In the genomic region with DNA sequence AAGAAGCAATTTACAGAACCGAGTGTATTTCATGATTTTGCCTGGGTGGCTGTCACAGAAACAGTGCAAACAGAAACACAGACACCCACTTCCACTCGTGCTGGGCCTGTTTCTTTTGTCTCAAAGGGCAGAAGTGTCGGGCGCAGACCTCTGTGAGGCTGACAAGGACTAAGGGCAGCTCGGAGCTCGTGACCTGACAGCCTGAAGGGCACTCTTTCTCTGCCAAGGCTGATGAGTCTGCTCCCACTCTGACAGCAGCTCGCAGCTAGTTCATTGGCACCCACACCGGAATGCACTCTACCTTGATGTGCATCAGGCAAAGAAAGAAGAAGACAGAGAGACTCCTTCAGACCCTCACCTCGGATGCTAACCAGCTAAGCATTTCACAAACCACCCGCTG, we compare ENCODE assay signal across 16 mouse cellular contexts. TPM values are rescaled to one million over a fixed set of nuclear protein-coding genes. Genes with fewer than 3 reads are reported as not detected.
DNase-seq lines count a peak whose midpoint lies in the region; ATAC-seq lines count a peak whose summit lies in the region.
"Had no signal": no experiment of that assay in that cellular context is flagged by ENCODE, and none has a peak within 500 bp of the region (broad histone marks: within the 10 kb centered on the region; RNA-seq: fewer than 3 reads in every experiment).

No protein-coding gene starts in this region.

- peaks cover 3% of the 10 kb centered on the region; the same call in 1 of the 2 replicates for H3K36me3 ChIP-seq in liver, embryonic 11.5 days (ENCODE audit: control insufficient read depth, insufficient read depth, low read length)
- peaks cover 50% of the 10 kb centered on the region for H3K36me3 ChIP-seq in hindbrain, embryonic 10.5 days

- no peaks in the 10 kb centered on the region for H3K9me3 ChIP-seq in liver, embryonic 11.5 days (ENCODE audit: control insufficient read depth, low read length)
- H3K9me3 ChIP-seq in hindbrain, embryonic 10.5 days = no peaks in the 10 kb centered on the region
- H3K9me3 ChIP-seq: embryonic facial prominence, embryonic 10.5 days; embryonic facial prominence, embryonic 12.5 days; forebrain, embryonic 13.5 days; forebrain, embryonic 15.5 days had no signal

- 82% methylated on average over 10 of the region's 10 CpGs for WGBS in liver, embryonic 11.5 days
- 87% methylated on average over 10 of the region's 10 CpGs for WGBS in hindbrain, embryonic 10.5 days

- no peak overlapping the region for H3K4me2 ChIP-seq in liver, embryonic 11.5 days
- H3K4me2 ChIP-seq: embryonic facial prominence, embryonic 12.5 days; forebrain, embryonic 13.5 days; forebrain, embryonic 15.5 days had no signal

- peak; percentile 50 for DNase-seq in adrenal gland, adult 8-10 months
- no peak for DNase-seq in adrenal gland, postnatal 25 days
- DNase-seq in adrenal gland, postnatal 14 days = peak; percentile 55
- no peak for DNase-seq in liver, embryonic 11.5 days (ENCODE audit: low spot score)
- no peak for DNase-seq in hindbrain, embryonic 10.5 days (ENCODE audit: low spot score)
- DNase-seq: cerebellum, adult 11-12 months; cerebellum, adult 2 months; cerebellum, adult 9-10 months; cerebellum, postnatal 10 days; cerebellum, postnatal 25 days; forebrain, postnatal 0 days had no signal

- no peak overlapping the region for H3K27ac ChIP-seq in liver, embryonic 11.5 days (ENCODE audit: low read depth, low read length)
- no peak overlapping the region for H3K27ac ChIP-seq in hindbrain, embryonic 10.5 days
- H3K27ac ChIP-seq: embryonic facial prominence, embryonic 10.5 days; embryonic facial prominence, embryonic 12.5 days; forebrain, embryonic 13.5 days; forebrain, embryonic 15.5 days had no signal

- H3K4me3 ChIP-seq in liver, embryonic 11.5 days (ENCODE audit: low read depth, low read length) = no peak overlapping the region
- no peak overlapping the region for H3K4me3 ChIP-seq in hindbrain, embryonic 10.5 days
- H3K4me3 ChIP-seq: embryonic facial prominence, embryonic 10.5 days; embryonic facial prominence, embryonic 12.5 days; forebrain, embryonic 13.5 days; forebrain, embryonic 15.5 days had no signal

- H3K27me3 ChIP-seq in liver, embryonic 11.5 days (replicated peaks; ENCODE audit: control insufficient read depth, insufficient read depth, low read length) = no peaks in the 10 kb centered on the region
- no peaks in the 10 kb centered on the region for H3K27me3 ChIP-seq in hindbrain, embryonic 10.5 days (ENCODE audit: insufficient read depth, poor library complexity, severe bottlenecking)
- H3K27me3 ChIP-seq: embryonic facial prominence, embryonic 12.5 days; forebrain, embryonic 13.5 days; forebrain, embryonic 15.5 days had no signal

- H3K4me1 ChIP-seq in liver, embryonic 11.5 days (replicated peaks; ENCODE audit: control insufficient read depth, insufficient read depth, low read length) = no peaks in the 10 kb centered on the region
- H3K4me1 ChIP-seq in hindbrain, embryonic 10.5 days (replicated peaks) = peaks cover 11% of the 10 kb centered on the region
- H3K4me1 ChIP-seq: embryonic facial prominence, embryonic 12.5 days; forebrain, embryonic 15.5 days had no signal

- H3K9ac ChIP-seq in liver, embryonic 11.5 days (ENCODE audit: low read depth, low read length) = no peak overlapping the region
- H3K9ac ChIP-seq: embryonic facial prominence, embryonic 12.5 days; forebrain, embryonic 13.5 days; forebrain, embryonic 15.5 days; forebrain, postnatal 0 days had no signal

- ATAC-seq in liver, embryonic 11.5 days (replicated peaks; ENCODE audit: low FRiP score) = no peak
- ATAC-seq: forebrain, embryonic 13.5 days; forebrain, embryonic 15.5 days; forebrain, postnatal 0 days had no signal

RNA-seq across cellular contexts. Expression of a gene that starts 15.2 kb away (rescaled TPM):
- total RNA-seq in adrenal gland, adult 8-10 months (2022) = 10 to 100 TPM in 2 of 4 experiments, 1 to 10 TPM in 2; 8.9 to 13.9 (median 10.1) TPM
- 10.4 and 12.8 TPM in 2 replicates for total RNA-seq in adrenal gland, postnatal 25 days (2021)
- total RNA-seq in adrenal gland, postnatal 14 days (2021) = 12.5 and 14.2 TPM in 2 replicates
- 7.3 and 8.3 TPM in 2 replicates for polyA plus RNA-seq in liver, embryonic 11.5 days (2014; fragmentation: Nextera tagmentation; extraction: Ambion mirVana)
- 8.0 and 8.7 TPM in 2 replicates for polyA plus RNA-seq in hindbrain, embryonic 10.5 days (2016; fragmentation: Nextera tagmentation; extraction: Ambion mirVana)

RNA-seq across cellular contexts. Expression of a gene that starts 25.8 kb away (rescaled TPM):
- total RNA-seq in adrenal gland, adult 8-10 months (2022) = 10 to 100 TPM; 14.9 to 22.0 (median 17.9) TPM
- total RNA-seq in adrenal gland, postnatal 25 days (2021) = 20.3 and 21.0 TPM in 2 replicates
- total RNA-seq in adrenal gland, postnatal 14 days (2021) = 15.3 and 19.1 TPM in 2 replicates
- 18.2 and 19.1 TPM in 2 replicates for polyA plus RNA-seq in liver, embryonic 11.5 days (2014; fragmentation: Nextera tagmentation; extraction: Ambion mirVana)
- polyA plus RNA-seq in hindbrain, embryonic 10.5 days (2016; fragmentation: Nextera tagmentation; extraction: Ambion mirVana) = 13.5 and 15.6 TPM in 2 replicates

RNA-seq across cellular contexts. Expression of a gene that starts 50.6 kb away (rescaled TPM):
- under 1 TPM in 2 of 4 experiments, not detected in 2; 0.10 to 0.23 TPM for total RNA-seq in adrenal gland, adult 8-10 months (2022)
- 0.36 and 0.62 TPM in 2 replicates for total RNA-seq in adrenal gland, postnatal 25 days (2021)
- 0.26 and 0.45 TPM in 2 replicates for total RNA-seq in adrenal gland, postnatal 14 days (2021)
- 0.05 and 0.08 TPM in 2 replicates for polyA plus RNA-seq in liver, embryonic 11.5 days (2014; fragmentation: Nextera tagmentation; extraction: Ambion mirVana)
- polyA plus RNA-seq in hindbrain, embryonic 10.5 days (2016; fragmentation: Nextera tagmentation; extraction: Ambion mirVana) = 0.14 TPM in 1 of 2 replicates, not detected in the other
- total RNA-seq: MEL had no signal
- polyA plus RNA-seq: forebrain, embryonic 13.5 days had no signal

Comparison
In these comparisons a context has a peak if more than half of its experiments do, and no peak if none do; other contexts are left out.
1. DNase-seq: peak in adrenal gland, adult 8-10 months (single experiment) and adrenal gland, postnatal 14 days (single experiment); none in adrenal gland, postnatal 25 days (single experiment), liver, embryonic 11.5 days (single experiment) and hindbrain, embryonic 10.5 days (single experiment).